Mouse (Mus musculus) MEL (cell line): ENCODE data around the gene Josd2.

Experiments
- CTCF ChIP-seq, 3 experiments: IDR thresholded peaks in 2 of 3; conservative IDR thresholded peaks in 1 of 3; 2 replicates each; pipeline ENCODE4 v1.5.1; 2011 to 2012; ENCODE audit warnings: low read length in 3 of 3, low read depth in 2 of 3, mild to moderate bottlenecking in 2 of 3, improper control_type of control experiment in 1 of 3, inconsistent platforms in 1 of 3, mixed read lengths in 1 of 3, moderate library complexity in 1 of 3; ENCODE audit not compliant: control insufficient read depth in 1 of 3, insufficient read depth in 1 of 3, poor library complexity in 1 of 3, severe bottlenecking in 1 of 3
- E2F4 ChIP-seq: IDR thresholded peaks from 2 replicates; pipeline ENCODE4 v1.6.1; 2011; ENCODE audit warnings: low read depth, low read length, improper control_type of control experiment, borderline replicate concordance
- EP300 ChIP-seq, 2 experiments: IDR thresholded peaks; 2 replicates each; pipeline ENCODE4 v1.6.1; 2011; ENCODE audit warnings: improper control_type of control experiment in 2 of 2, low read length in 2 of 2, low read depth in 1 of 2, mild to moderate bottlenecking in 1 of 2
- POLR2A ChIP-seq, 2 experiments: IDR thresholded peaks; 2 replicates each; pipeline ENCODE4 v1.6.1; 2011 to 2012; ENCODE audit warnings: low read length in 2 of 2, mild to moderate bottlenecking in 2 of 2, control low read depth in 1 of 2, improper control_type of control experiment in 1 of 2, low read depth in 1 of 2, moderate library complexity in 1 of 2; ENCODE audit not compliant: control insufficient read depth in 1 of 2, insufficient read depth in 1 of 2, poor library complexity in 1 of 2
- POLR2AphosphoS2 ChIP-seq: IDR thresholded peaks from 2 replicates; pipeline ENCODE4 v1.6.1; 2011; ENCODE audit warnings: low read length, improper control_type of control experiment
- SMC3 ChIP-seq: IDR thresholded peaks from 2 replicates; pipeline ENCODE4 v1.6.1; 2011; ENCODE audit warnings: low read depth, low read length, improper control_type of control experiment
- ZMIZ1 ChIP-seq: IDR thresholded peaks from 2 replicates; pipeline ENCODE4 v1.6.1; 2012; ENCODE audit warnings: low read depth, mild to moderate bottlenecking, inconsistent platforms, low read length, improper control_type of control experiment, moderate library complexity

- TF ChIP-seq ZMIZ1 (no peak), POLR2AphosphoS2 (no peak), SMC3 (no peak), CTCF (IDR thresholded peaks at IDR 0.05 in 2 of 3, conservative IDR thresholded peaks at IDR 0.05 in 1 of 3; ENCODE audit: control insufficient read depth in 1 of 3, insufficient read depth in 1 of 3, low read depth in 2 of 3, low read length in 3 of 3, poor library complexity in 1 of 3, severe bottlenecking in 1 of 3) (no peak), EP300 (IDR thresholded peaks at IDR 0.05; ENCODE audit: low read depth in 1 of 2, low read length in 2 of 2) (no peak), E2F4 (no peak), POLR2A (IDR thresholded peaks at IDR 0.05; ENCODE audit: control insufficient read depth in 1 of 2, insufficient read depth in 1 of 2, low read depth in 1 of 2, low read length in 2 of 2, poor library complexity in 1 of 2) (no peak)
These were observed 7.7 kb upstream of the Josd2 start for GRCm38 (mm10) chr7:44460067-44460466.
